Mouse (Mus musculus): Measurements from ENCODE around the gene Cldn10. TPM values are rescaled to one million over a fixed set of nuclear protein-coding genes. Genes with fewer than 3 reads are reported as not detected.
A peak's percentile ranks its signal among the peaks of the same experiment; 100 is the strongest.
"Not testable (repeated sequence)": the region's sequence is repeated elsewhere in the genome, so short reads cannot be mapped to it uniquely, and the experiment has no call there.

The Cldn10 gene
- 0.32 and 0.48 TPM in 2 replicates for polyA plus RNA-seq (2016; fragmentation: Nextera tagmentation; extraction: Ambion mirVana)

- 77% methylated on average over 4 of the region's 4 CpGs for WGBS
- H3K9me3 ChIP-seq (replicated peaks): no peaks in the 10 kb centered on the region
- H3K9ac ChIP-seq: no peak within 1 kb of the TSS
- no peaks in the 10 kb centered on the region for H3K27me3 ChIP-seq (replicated peaks)
- no peaks in the 10 kb centered on the region for H3K36me3 ChIP-seq
- H3K4me3 ChIP-seq: no peak within 1 kb of the TSS
- no peak within 1 kb of the TSS for H3K27ac ChIP-seq (ENCODE audit: poor library complexity, severe bottlenecking)
- no peaks in the 10 kb centered on the region for H3K4me1 ChIP-seq (replicated peaks)
- no peak within 1 kb of the TSS for H3K4me2 ChIP-seq
- ATAC-seq (ENCODE audit: insufficient number of reproducible peaks, low FRiP score): no peak
Measured at GRCm38 (mm10) chr14:118787621-118788020, at the start of gene Cldn10. Gene Cldn10, plus strand, starts transcription at chr14:118787908.

- no peak overlapping the region for H3K27ac ChIP-seq (ENCODE audit: poor library complexity, severe bottlenecking)
- no peaks in the 10 kb centered on the region for H3K36me3 ChIP-seq
- H3K4me3 ChIP-seq: no peak overlapping the region
- peaks cover 8% of the 10 kb centered on the region for H3K4me1 ChIP-seq (replicated peaks)
- ATAC-seq (ENCODE audit: insufficient number of reproducible peaks, low FRiP score): peak; percentile 83
- H3K4me2 ChIP-seq: no peak overlapping the region
- H3K27me3 ChIP-seq (replicated peaks): no peaks in the 10 kb centered on the region
- no peak overlapping the region for H3K9ac ChIP-seq
- peaks cover 3% of the 10 kb centered on the region for H3K9me3 ChIP-seq (replicated peaks)
Measured at GRCm38 (mm10) chr14:118741780-118742179, 45.9 kb upstream of the Cldn10 start.

- H3K4me1 ChIP-seq (replicated peaks): no peaks in the 10 kb centered on the region
- ATAC-seq (ENCODE audit: insufficient number of reproducible peaks, low FRiP score): no peak
- H3K27me3 ChIP-seq (replicated peaks): no peaks in the 10 kb centered on the region
- no peaks in the 10 kb centered on the region for H3K36me3 ChIP-seq
- no peak overlapping the region for H3K27ac ChIP-seq (ENCODE audit: poor library complexity, severe bottlenecking)
- H3K9me3 ChIP-seq (replicated peaks): peaks cover 3% of the 10 kb centered on the region
- H3K4me3 ChIP-seq: no peak overlapping the region
- H3K9ac ChIP-seq: no peak overlapping the region
- WGBS: 71% methylated on average over 5 of the region's 5 CpGs
- no peak overlapping the region for H3K4me2 ChIP-seq
Measured at GRCm38 (mm10) chr14:118742862-118743261, 44.8 kb upstream of the Cldn10 start.

- Histone ChIP-seq H3K27ac (ENCODE audit: poor library complexity, severe bottlenecking) (no peak overlapping the region), H3K4me1 (replicated peaks) (no peaks in the 10 kb centered on the region), H3K4me2 (no peak overlapping the region), H3K9ac (no peak overlapping the region), H3K27me3 (replicated peaks) (no peaks in the 10 kb centered on the region), H3K4me3 (no peak overlapping the region), H3K36me3 (no peaks in the 10 kb centered on the region), H3K9me3 (replicated peaks) (no peaks in the 10 kb centered on the region)
- 89% methylated on average over 2 of the region's 2 CpGs for WGBS
- ATAC-seq (ENCODE audit: insufficient number of reproducible peaks, low FRiP score): no peak
Measured at GRCm38 (mm10) chr14:118749068-118749467, 38.6 kb upstream of the Cldn10 start.

- Histone ChIP-seq H3K4me2 (no peak overlapping the region), H3K9ac (no peak overlapping the region), H3K4me1 (replicated peaks) (no peaks in the 10 kb centered on the region), H3K4me3 (no peak overlapping the region), H3K27me3 (replicated peaks) (no peaks in the 10 kb centered on the region), H3K36me3 (no peaks in the 10 kb centered on the region), H3K27ac (ENCODE audit: poor library complexity, severe bottlenecking) (no peak overlapping the region), H3K9me3 (replicated peaks) (no peaks in the 10 kb centered on the region)
- ATAC-seq (ENCODE audit: insufficient number of reproducible peaks, low FRiP score): no peak
- WGBS: 45% methylated on average over 4 of the region's 4 CpGs
Measured at GRCm38 (mm10) chr14:118749715-118750114, 38.0 kb upstream of the Cldn10 start.

GRCm38 (mm10) chr14:118750505-118751192 is 37.1 kb upstream of the Cldn10 start:
- 0 out of 2 replicates have a peak overlapping the region, but pooled peaks have one; percentile 25 for H3K27ac ChIP-seq (ENCODE audit: poor library complexity, severe bottlenecking)
- no peak overlapping the region for H3K4me2 ChIP-seq
- H3K4me3 ChIP-seq: no peak overlapping the region
- H3K9ac ChIP-seq: no peak overlapping the region
- no peaks in the 10 kb centered on the region for H3K9me3 ChIP-seq (replicated peaks)
- H3K36me3 ChIP-seq: no peaks in the 10 kb centered on the region
- 73% methylated on average over 6 of the region's 6 CpGs for WGBS
- H3K27me3 ChIP-seq (replicated peaks): no peaks in the 10 kb centered on the region; the same call in 1 of the 2 replicates
- H3K4me1 ChIP-seq (replicated peaks): no peaks in the 10 kb centered on the region
- peak; percentile 96 for ATAC-seq (ENCODE audit: insufficient number of reproducible peaks, low FRiP score)

GRCm38 (mm10) chr14:118751193-118751753 is 36.4 kb upstream of the Cldn10 start:
- H3K4me1 ChIP-seq (replicated peaks): no peaks in the 10 kb centered on the region
- no peak for ATAC-seq (ENCODE audit: insufficient number of reproducible peaks, low FRiP score)
- H3K27ac ChIP-seq (ENCODE audit: poor library complexity, severe bottlenecking): no peak overlapping the region
- no peaks in the 10 kb centered on the region; the same call in 1 of the 2 replicates for H3K27me3 ChIP-seq (replicated peaks)
- no peaks in the 10 kb centered on the region for H3K9me3 ChIP-seq (replicated peaks)
- H3K4me2 ChIP-seq: no peak overlapping the region
- H3K9ac ChIP-seq: no peak overlapping the region
- 80% methylated on average over 8 of the region's 8 CpGs for WGBS
- H3K36me3 ChIP-seq: no peaks in the 10 kb centered on the region
- H3K4me3 ChIP-seq: no peak overlapping the region

- no peak overlapping the region for H3K4me3 ChIP-seq
- WGBS: 81% methylated on average over 4 of the region's 4 CpGs
- no peaks in the 10 kb centered on the region for H3K4me1 ChIP-seq (replicated peaks)
- no peaks in the 10 kb centered on the region; the same call in 1 of the 2 replicates for H3K27me3 ChIP-seq (replicated peaks)
- ATAC-seq (ENCODE audit: insufficient number of reproducible peaks, low FRiP score): no peak
- H3K9me3 ChIP-seq (replicated peaks): no peaks in the 10 kb centered on the region
- no peaks in the 10 kb centered on the region for H3K36me3 ChIP-seq
- H3K9ac ChIP-seq: no peak overlapping the region
- H3K27ac ChIP-seq (ENCODE audit: poor library complexity, severe bottlenecking): no peak overlapping the region
- H3K4me2 ChIP-seq: no peak overlapping the region
Measured at GRCm38 (mm10) chr14:118756015-118756414, 31.7 kb upstream of the Cldn10 start.

- no peak overlapping the region for H3K4me3 ChIP-seq
- 84% methylated on average over 3 of the region's 3 CpGs for WGBS
- no peaks in the 10 kb centered on the region for H3K36me3 ChIP-seq
- ATAC-seq (ENCODE audit: insufficient number of reproducible peaks, low FRiP score): no peak
- H3K9ac ChIP-seq: no peak overlapping the region
- no peaks in the 10 kb centered on the region for H3K4me1 ChIP-seq (replicated peaks)
- H3K27ac ChIP-seq (ENCODE audit: poor library complexity, severe bottlenecking): no peak overlapping the region
- no peak overlapping the region for H3K4me2 ChIP-seq
- H3K27me3 ChIP-seq (replicated peaks): no peaks in the 10 kb centered on the region; the same call in 1 of the 2 replicates
- H3K9me3 ChIP-seq (replicated peaks): no peaks in the 10 kb centered on the region
Measured at GRCm38 (mm10) chr14:118756566-118756965, 31.1 kb upstream of the Cldn10 start.

GRCm38 (mm10) chr14:118763362-118763761 is 24.3 kb upstream of the Cldn10 start:
- not testable (repeated sequence) for H3K27ac ChIP-seq (ENCODE audit: poor library complexity, severe bottlenecking); ATAC-seq (ENCODE audit: insufficient number of reproducible peaks, low FRiP score)
- 91% methylated on average over 13 of the region's 13 CpGs for WGBS

GRCm38 (mm10) chr14:118763917-118764495 is 23.7 kb upstream of the Cldn10 start:
- WGBS: 81% methylated on average over 9 of the region's 9 CpGs
- no peak overlapping the region for H3K27ac ChIP-seq (ENCODE audit: poor library complexity, severe bottlenecking)

More at GRCm38 (mm10) chr14:118763362-118763761, 24.3 kb upstream of the Cldn10 start:
- H3K27me3 ChIP-seq (replicated peaks); H3K9me3 ChIP-seq (replicated peaks); H3K4me3 ChIP-seq; H3K4me2 ChIP-seq; H3K36me3 ChIP-seq; H3K4me1 ChIP-seq (replicated peaks); H3K9ac ChIP-seq: not testable (repeated sequence)

More at GRCm38 (mm10) chr14:118763917-118764495, 23.7 kb upstream of the Cldn10 start:
- Histone ChIP-seq H3K27me3 (replicated peaks) (peaks cover 9% of the 10 kb centered on the region), H3K4me2 (no peak overlapping the region), H3K4me3 (no peak overlapping the region), H3K9me3 (replicated peaks) (no peaks in the 10 kb centered on the region), H3K36me3 (no peaks in the 10 kb centered on the region), H3K9ac (no peak overlapping the region), H3K4me1 (replicated peaks) (no peaks in the 10 kb centered on the region)
- ATAC-seq (ENCODE audit: insufficient number of reproducible peaks, low FRiP score): no peak

All from heart, embryonic 12.5 days (tissue).